Mouse (Mus musculus) forebrain, embryonic 14.5 days (tissue): ENCODE results near the gene Tpte. TPM values are rescaled to one million over a fixed set of nuclear protein-coding genes. Genes with fewer than 3 reads are reported as not detected.

ENCODE experiments used
- ATAC-seq: fragments of 200-750 bp; cut with Nextera tagmentation; 2 replicates; pipeline ENCODE4 v1.8.0; 2017; ENCODE audit warnings: mild to moderate bottlenecking, moderate library complexity
- DNase-seq: peaks from one replicate; pipeline ENCODE4 v3.0.0-alpha.2; 2015; ENCODE audit warnings: low spot score
- H3K27ac ChIP-seq: fragments of 300-500 bp; sonication (generic); 2 replicates; pipeline ENCODE4 v1.5.1; 2014; ENCODE audit warnings: low read depth, mild to moderate bottlenecking, control low read depth, low read length, moderate library complexity
- H3K27me3 ChIP-seq: fragments of 300-500 bp; sonication (generic); replicated peaks from 2 replicates; pipeline ENCODE4 v1.6.1; 2014; ENCODE audit warnings: low read length, control low read depth, mixed read lengths; ENCODE audit not compliant: control insufficient read depth, insufficient read depth
- H3K36me3 ChIP-seq: fragments of 300-500 bp; sonication (generic); 2 replicates; pipeline ENCODE4 v1.6.1; 2014; ENCODE audit warnings: low read length, control low read depth; ENCODE audit not compliant: control insufficient read depth, insufficient read depth
- H3K4me1 ChIP-seq: fragments of 300-500 bp; sonication (generic); 2 replicates; pipeline ENCODE4 v1.6.1; 2014; ENCODE audit warnings: antibody characterized with exemption, low read length, control low read depth; ENCODE audit not compliant: control insufficient read depth, insufficient read depth
- H3K4me2 ChIP-seq: fragments of 300-500 bp; sonication (generic); 2 replicates; pipeline ENCODE4 v1.6.1; 2014; ENCODE audit warnings: mild to moderate bottlenecking, control low read depth, low read length
- H3K4me3 ChIP-seq: fragments of 300-500 bp; sonication (generic); 2 replicates; pipeline ENCODE4 v1.5.1; 2014; ENCODE audit warnings: low read depth, low read length, control low read depth
- H3K9ac ChIP-seq: fragments of 300-500 bp; sonication (generic); 2 replicates; pipeline ENCODE4 v1.6.1; 2014; ENCODE audit warnings: mild to moderate bottlenecking, low read length, control low read depth, moderate library complexity
- H3K9me3 ChIP-seq: fragments of 300-500 bp; sonication (generic); replicated peaks from 2 replicates; pipeline ENCODE4 v1.6.1; 2016; ENCODE audit warnings: low read length, control low read depth, mixed read lengths; ENCODE audit not compliant: control insufficient read depth
- WGBS: fragments of 180-500 bp; shearing (Covaris S2); extraction: QIAGEN DNeasy Blood & Tissue Kit; methylation state at CpG from one replicate; pipeline ENCODE4 v1.1.7; 2014; 5-methylcytosine and 5-hydroxymethylcytosine counted together
- polyA plus RNA-seq: library from polyadenylated mRNA; unstranded; fragments of >200 nt; fragmentation: Nextera tagmentation; extraction: Ambion mirVana; gene quantifications from 2 replicates; pipeline ENCODE4 v1.2.1, GENCODE M21; 2014

Tpte gene
- polyA plus RNA-seq, result not detected in 2 replicates

DNA sequence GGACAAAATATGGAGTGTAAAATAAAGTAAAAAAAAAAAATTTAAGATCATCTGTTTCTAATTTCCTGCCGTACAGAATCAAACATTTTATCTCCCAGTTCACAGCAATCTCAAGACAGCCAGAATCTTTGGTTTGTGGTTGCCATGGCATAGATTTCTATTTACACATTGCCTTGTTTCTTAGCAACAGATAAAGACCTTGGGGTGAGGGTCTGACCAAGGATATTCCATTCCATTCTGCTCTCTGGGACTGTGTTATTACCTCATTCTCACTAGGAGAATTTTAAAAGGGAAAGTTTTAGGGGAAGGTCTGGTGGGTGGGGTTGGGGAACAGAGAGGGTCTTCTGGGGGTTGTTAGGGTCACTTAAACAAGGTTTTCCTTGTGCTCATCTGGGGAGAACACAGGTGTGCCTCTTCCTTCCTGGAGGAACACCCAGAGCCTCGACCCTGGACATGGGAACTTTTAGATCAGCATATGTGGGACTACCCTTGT is at the start of gene Tpte:
Tpte (plus strand) TSS at position 443 of the 493 bp plus-strand sequence.
- WGBS, result 76% methylated on average over 2 of the region's 2 CpGs
- no peak for DNase-seq

DNA sequence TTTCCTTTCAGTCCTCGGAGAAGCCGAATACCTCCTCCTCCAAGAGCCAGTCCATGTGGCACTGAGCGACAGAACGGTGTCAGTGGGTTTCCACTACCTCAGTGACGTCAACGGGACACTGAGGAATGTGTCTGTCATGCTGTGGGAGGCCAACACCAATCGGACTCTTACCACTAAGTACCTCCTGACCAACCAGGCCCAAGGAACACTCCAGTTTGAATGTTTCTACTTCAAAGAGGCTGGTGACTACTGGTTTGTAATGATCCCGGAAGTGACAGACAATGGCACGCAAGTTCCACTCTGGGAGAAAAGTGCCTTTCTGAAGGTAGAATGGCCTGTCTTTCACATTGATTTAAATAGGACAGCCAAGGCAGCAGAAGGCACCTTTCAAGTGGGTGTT is 40.3 kb upstream of the Tpte start:
- no peak for DNase-seq
- 91% methylated on average over 9 of the region's 9 CpGs for WGBS

More for the DNA sequence above, at the start of gene Tpte:
- Histone ChIP-seq H3K27me3 (no peaks in the 10 kb centered on the region), H3K27ac (no peak within 1 kb of the TSS), H3K4me2 (no peak within 1 kb of the TSS), H3K4me1 (no peaks in the 10 kb centered on the region), H3K9me3 (no peaks in the 10 kb centered on the region), H3K4me3 (no peak within 1 kb of the TSS), H3K9ac (no peak within 1 kb of the TSS), H3K36me3 (no peaks in the 10 kb centered on the region)
- no peak for ATAC-seq

DNA sequence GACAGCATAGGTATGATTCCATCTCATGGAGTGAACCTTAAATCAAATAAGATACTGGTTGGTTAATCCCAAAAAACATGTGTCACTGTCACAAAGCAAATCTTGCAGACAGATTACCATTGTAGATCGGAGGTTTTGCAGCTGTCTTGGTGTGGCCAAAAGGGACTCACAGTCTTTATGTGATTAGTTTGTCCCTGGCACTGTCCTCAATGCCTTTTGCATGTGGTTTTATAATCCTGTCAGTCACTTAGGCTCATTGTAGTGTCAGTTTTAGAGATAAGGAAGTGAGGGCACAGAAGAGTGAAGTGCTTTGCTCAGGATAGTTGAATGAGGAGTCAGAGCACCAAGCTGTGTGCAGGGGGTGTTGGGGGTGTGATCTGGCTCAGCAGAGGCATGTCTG is 37.6 kb upstream of the Tpte start:
- ATAC-seq (no peak), DNase-seq (no peak)
- Histone ChIP-seq H3K9me3 (no peaks in the 10 kb centered on the region), H3K4me3 (no peak overlapping the region), H3K9ac (no peak overlapping the region), H3K27me3 (no peaks in the 10 kb centered on the region), H3K4me1 (no peaks in the 10 kb centered on the region), H3K27ac (no peak overlapping the region), H3K4me2 (no peak overlapping the region), H3K36me3 (0 out of 2 replicates have a peak, but pooled peaks cover 4% of the 10 kb centered on the region)
- 83% methylated on average over 1 of the region's 1 CpGs for WGBS

More for the DNA sequence above, 40.3 kb upstream of the Tpte start:
- Histone ChIP-seq H3K4me3 (no peak overlapping the region), H3K4me2 (no peak overlapping the region), H3K4me1 (no peaks in the 10 kb centered on the region), H3K36me3 (0 out of 2 replicates have a peak, but pooled peaks cover 4% of the 10 kb centered on the region), H3K9ac (no peak overlapping the region), H3K27ac (no peak overlapping the region), H3K9me3 (no peaks in the 10 kb centered on the region), H3K27me3 (no peaks in the 10 kb centered on the region)
- ATAC-seq, result no peak

DNA sequence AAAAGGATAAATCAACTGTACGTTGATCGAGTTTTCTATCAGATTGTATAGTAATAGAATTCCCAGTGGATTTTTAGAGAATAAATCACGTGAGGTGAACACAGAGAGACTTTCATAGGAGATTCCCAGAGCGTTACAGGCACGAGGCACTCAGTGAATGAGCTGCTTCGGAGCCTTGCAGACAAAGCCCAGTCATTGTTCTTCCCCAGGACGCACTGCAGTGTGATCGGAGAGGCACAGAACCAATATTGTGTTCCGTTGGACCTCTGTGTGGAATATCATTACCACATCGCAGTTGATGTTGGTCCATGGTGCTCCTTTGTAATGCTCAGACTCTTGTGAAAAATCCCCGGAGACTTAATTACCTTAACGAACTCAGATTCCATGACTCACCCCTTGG is 35.3 kb upstream of the Tpte start:
- no peak overlapping the region for H3K27ac ChIP-seq
- no peaks in the 10 kb centered on the region for H3K4me1 ChIP-seq
- H3K27me3 ChIP-seq, result no peaks in the 10 kb centered on the region
- WGBS, result 36% methylated on average over 12 of the region's 12 CpGs
- ATAC-seq (no peak), DNase-seq (no peak)
- H3K9me3 ChIP-seq, result no peaks in the 10 kb centered on the region
- H3K4me3 ChIP-seq, result no peak overlapping the region
- H3K4me2 ChIP-seq, result no peak overlapping the region
- H3K36me3 ChIP-seq, result 0 out of 2 replicates have a peak, but pooled peaks cover 4% of the 10 kb centered on the region
- no peak overlapping the region for H3K9ac ChIP-seq

DNA sequence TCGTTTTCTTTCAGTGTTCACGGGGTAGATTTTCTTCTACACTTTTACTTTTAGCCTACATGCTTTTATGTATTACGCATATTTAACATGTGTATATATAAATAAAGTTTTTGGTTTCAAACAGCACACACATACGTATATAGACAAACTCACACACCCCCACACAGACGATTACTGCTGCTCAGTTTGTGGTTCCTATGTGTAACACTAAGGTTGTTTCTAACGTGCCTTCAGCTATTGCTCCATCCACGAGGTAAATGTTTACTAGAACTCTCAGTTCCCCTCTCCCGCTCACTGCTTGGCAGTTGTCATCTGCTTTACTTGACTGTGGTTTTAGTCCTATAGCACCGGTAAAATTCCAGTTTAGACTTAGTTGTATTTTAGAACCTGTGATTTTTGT is 34.2 kb upstream of the Tpte start:
- ATAC-seq, result no peak
- 81% methylated on average over 9 of the region's 9 CpGs for WGBS
- no peaks in the 10 kb centered on the region for H3K27me3 ChIP-seq

DNA sequence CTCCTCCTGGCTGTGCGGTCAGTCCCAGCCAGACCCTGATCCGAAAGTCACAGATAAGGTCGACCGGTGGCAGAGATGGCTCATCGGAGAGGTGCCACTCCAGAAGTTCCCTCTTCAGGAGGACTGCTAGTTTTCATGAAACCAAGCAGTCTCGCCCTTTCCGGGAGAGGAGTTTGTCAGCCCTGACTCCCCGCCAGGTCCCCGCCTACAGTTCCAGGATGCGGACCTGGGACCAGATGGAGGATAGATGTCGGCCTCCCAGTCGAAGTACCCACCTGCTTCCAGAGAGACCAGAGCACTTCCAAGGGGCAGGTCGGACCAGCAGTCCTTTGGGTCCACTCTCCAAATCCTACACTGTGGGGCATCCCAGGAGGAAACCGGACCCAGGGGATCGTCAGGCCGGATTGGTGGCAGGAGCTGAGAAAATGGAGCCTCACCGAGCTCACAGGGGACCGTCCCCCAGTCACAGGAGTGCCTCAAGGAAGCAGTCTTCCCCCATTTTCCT is 24.2 kb upstream of the Tpte start:
- no peak for DNase-seq
- no peaks in the 10 kb centered on the region for H3K4me1 ChIP-seq
- H3K4me3 ChIP-seq, result no peak overlapping the region
- 90% methylated on average over 18 of the region's 18 CpGs for WGBS
- no peak overlapping the region for H3K27ac ChIP-seq
- no peaks in the 10 kb centered on the region for H3K27me3 ChIP-seq
- no peaks in the 10 kb centered on the region for H3K9me3 ChIP-seq
- no peak overlapping the region for H3K4me2 ChIP-seq
- H3K9ac ChIP-seq, result no peak overlapping the region
- no peaks in the 10 kb centered on the region for H3K36me3 ChIP-seq
- no peak for ATAC-seq

More for the DNA sequence above, 34.2 kb upstream of the Tpte start:
- Histone ChIP-seq H3K4me3 (no peak overlapping the region), H3K9ac (no peak overlapping the region), H3K4me2 (no peak overlapping the region), H3K4me1 (no peaks in the 10 kb centered on the region), H3K36me3 (no peaks in the 10 kb centered on the region), H3K9me3 (no peaks in the 10 kb centered on the region), H3K27ac (no peak overlapping the region)
- no peak for DNase-seq

DNA sequence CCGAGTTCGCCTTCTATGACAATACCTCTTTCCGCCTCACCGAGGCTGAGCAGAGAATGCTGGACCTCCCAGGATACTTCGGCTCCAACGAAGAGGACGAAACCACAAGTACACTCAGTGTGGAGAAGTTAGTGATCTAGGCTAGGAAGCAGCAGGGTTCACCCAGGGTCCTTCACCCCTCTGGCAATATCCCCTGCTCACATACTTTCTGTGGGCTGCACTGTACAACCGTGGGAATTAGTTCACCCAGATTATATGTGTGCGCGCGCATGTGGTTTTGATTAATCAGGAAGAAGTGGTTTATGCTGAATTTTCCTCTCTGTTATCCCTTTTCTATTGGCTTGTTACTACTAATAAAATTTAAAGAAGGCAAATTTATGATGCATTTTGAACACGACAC is 23.7 kb upstream of the Tpte start:
- Histone ChIP-seq H3K9ac (no peak overlapping the region), H3K27ac (no peak overlapping the region), H3K27me3 (no peaks in the 10 kb centered on the region), H3K36me3 (no peaks in the 10 kb centered on the region), H3K4me2 (no peak overlapping the region), H3K4me3 (no peak overlapping the region), H3K9me3 (no peaks in the 10 kb centered on the region), H3K4me1 (no peaks in the 10 kb centered on the region)
- DNase-seq (no peak), ATAC-seq (no peak)
- 73% methylated on average over 12 of the region's 12 CpGs for WGBS

DNA sequence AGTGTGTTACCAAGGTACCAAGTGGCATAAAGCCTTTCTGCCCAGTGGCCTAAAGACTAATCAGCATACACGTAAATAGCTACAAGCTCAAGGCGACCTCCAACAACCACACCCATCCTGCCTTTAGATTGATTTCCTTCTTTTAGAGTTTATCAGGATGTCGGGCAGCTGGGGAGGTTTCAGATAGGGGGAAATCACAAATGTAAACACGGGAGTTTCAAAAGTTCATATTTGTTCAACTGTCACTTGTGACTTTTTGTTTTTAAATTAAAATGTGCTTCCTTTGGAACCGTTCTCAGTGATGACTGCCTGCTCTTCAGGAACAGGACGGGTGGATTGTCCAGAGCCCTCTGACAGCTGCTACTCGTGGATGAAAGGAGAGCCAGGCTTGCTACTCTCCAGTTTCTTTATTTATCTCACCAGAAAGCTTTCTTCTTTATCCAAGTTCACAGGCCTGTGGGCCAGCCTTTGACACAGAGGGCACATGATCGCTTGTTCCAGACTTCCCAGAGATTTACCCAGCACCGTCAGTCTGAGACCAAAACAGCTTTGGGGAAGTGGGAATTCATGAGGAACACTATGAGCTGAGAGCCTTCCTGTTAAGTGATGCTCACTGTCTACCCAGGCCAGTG is 23.0 kb upstream of the Tpte start:
- DNase-seq (no peak), ATAC-seq (no peak)
- Histone ChIP-seq H3K4me1 (no peaks in the 10 kb centered on the region), H3K4me2 (no peak overlapping the region), H3K4me3 (no peak overlapping the region), H3K36me3 (no peaks in the 10 kb centered on the region), H3K9me3 (no peaks in the 10 kb centered on the region), H3K27me3 (no peaks in the 10 kb centered on the region), H3K9ac (no peak overlapping the region), H3K27ac (no peak overlapping the region)
- WGBS, result 66% methylated on average over 9 of the region's 9 CpGs

DNA sequence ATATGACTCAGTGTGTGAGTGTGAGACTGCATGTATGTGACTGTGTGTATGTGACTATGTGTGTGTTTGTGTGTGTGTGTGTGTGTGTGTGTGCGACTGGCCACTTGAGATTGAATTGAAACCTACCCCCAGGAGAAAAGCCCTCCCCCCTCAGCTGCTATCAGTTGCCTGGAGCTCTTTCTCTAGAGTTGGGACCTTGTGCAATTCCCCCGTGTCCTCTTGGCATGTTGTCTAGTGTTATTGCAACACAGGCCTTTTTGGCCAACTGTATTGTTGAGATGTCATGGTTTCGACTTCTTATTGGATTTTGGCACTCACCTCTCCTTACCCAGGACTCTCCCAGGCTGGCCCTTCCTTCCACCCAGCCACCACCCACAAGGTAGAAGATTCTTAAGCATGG is 21.0 kb upstream of the Tpte start:
- Histone ChIP-seq H3K27me3 (no peaks in the 10 kb centered on the region), H3K4me2 (no peak overlapping the region), H3K4me1 (no peaks in the 10 kb centered on the region), H3K9ac (no peak overlapping the region), H3K9me3 (no peaks in the 10 kb centered on the region), H3K27ac (no peak overlapping the region), H3K4me3 (no peak overlapping the region), H3K36me3 (no peaks in the 10 kb centered on the region)
- ATAC-seq (no peak), DNase-seq (no peak)
- WGBS, result 91% methylated on average over 3 of the region's 3 CpGs
